Mouse (Mus musculus) cerebellum, adult 8-10 months (tissue): ENCODE data around the gene 4833423E24Rik.

ENCODE experiments used
- DNase-seq: peaks from one replicate; pipeline ENCODE4 v3.0.0; 2022

Gene 4833423E24Rik

GRCm38 (mm10) chr2:85518879-85519278 lies at the start of gene 4833423E24Rik:
TSS of gene 4833423E24Rik (minus strand) at chr2:85519024.
- DNase-seq = no peak

GRCm38 (mm10) chr2:85561187-85561586 lies 42.4 kb upstream of the 4833423E24Rik start:
- DNase-seq = peak; percentile 10

GRCm38 (mm10) chr2:85560226-85560625 lies 41.4 kb upstream of the 4833423E24Rik start:
- DNase-seq = no peak

GRCm38 (mm10) chr2:85554806-85555205 lies 36.0 kb upstream of the 4833423E24Rik start:
- DNase-seq = no peak

GRCm38 (mm10) chr2:85533934-85534333 lies 15.1 kb upstream of the 4833423E24Rik start:
- DNase-seq = no peak

- no peak for DNase-seq
Observed at GRCm38 (mm10) chr2:85532082-85532778, 13.4 kb upstream of the 4833423E24Rik start.

GRCm38 (mm10) chr2:85522859-85523489 lies 4.2 kb upstream of the 4833423E24Rik start:
- DNase-seq = no peak

GRCm38 (mm10) chr2:85518292-85518691 lies 532 bp downstream of the 4833423E24Rik start:
- no peak for DNase-seq

GRCm38 (mm10) chr2:85510376-85510775 lies 8.4 kb downstream of the 4833423E24Rik start:
- no peak for DNase-seq

GRCm38 (mm10) chr2:85490396-85490795 lies 28.4 kb downstream of the 4833423E24Rik start:
- no peak for DNase-seq

GRCm38 (mm10) chr2:85466801-85467325 lies 52.0 kb downstream of the 4833423E24Rik start:
- DNase-seq = no peak

- DNase-seq = no peak
Observed at GRCm38 (mm10) chr2:85443539-85443938, 75.3 kb downstream of the 4833423E24Rik start, which contains the start of gene Olfr995. TSS of gene Olfr995 (minus strand) at chr2:85443639.

- DNase-seq = no peak
Observed at GRCm38 (mm10) chr2:85442546-85442945, 76.3 kb downstream of the 4833423E24Rik start.

- no peak for DNase-seq
Observed at GRCm38 (mm10) chr2:85436351-85436750, 82.5 kb downstream of the 4833423E24Rik start, which contains the start of gene Olfr994. TSS of gene Olfr994 (minus strand) at chr2:85436451.
